Mouse (Mus musculus): Measurements from ENCODE around the gene Lig1. TPM values are rescaled to one million over a fixed set of nuclear protein-coding genes. Genes with fewer than 3 reads are reported as not detected.
"Not testable (repeated sequence)": the region's sequence is repeated elsewhere in the genome, so short reads cannot be mapped to it uniquely, and the experiment has no call there.

Gene Lig1
- polyA plus RNA-seq, 1 experiment from 2014 or later = 110 TPM

GRCm38 (mm10) chr7:13278308-13278891 is 1.3 kb downstream of the Lig1 start, which contains the start of gene Zswim9:
Gene Zswim9 (minus strand): TSS chr7:13278721.
- Histone ChIP-seq H3K4me1 (replicated peaks; ENCODE audit: control insufficient read depth, insufficient read depth, low read length) (0 out of 2 replicates have a peak, but pooled peaks cover 4% of the 10 kb centered on the region), H3K4me3 (ENCODE audit: low read depth, low read length) (peak within 1 kb of the TSS; percentile 49), H3K4me2 (ENCODE audit: low read length) (peak within 1 kb of the TSS; percentile 73), H3K27me3 (replicated peaks; ENCODE audit: control insufficient read depth, insufficient read depth, low read length) (no peaks in the 10 kb centered on the region), H3K9ac (ENCODE audit: low read length) (peak within 1 kb of the TSS; percentile 72), H3K9me3 (ENCODE audit: control insufficient read depth, low read length) (no peaks in the 10 kb centered on the region), H3K36me3 (ENCODE audit: control insufficient read depth, insufficient read depth, low read length) (peaks cover 49% of the 10 kb centered on the region), H3K27ac (ENCODE audit: low read depth) (peak within 1 kb of the TSS; percentile 68)
- ATAC-seq (replicated peaks; ENCODE audit: low FRiP score, low TSS enrichment, low read depth) = peak; percentile 99
- DNase-seq (ENCODE audit: low spot score) = peak; percentile 97
- WGBS = under 1% methylated on average over 39 of the region's 39 CpGs

DNA sequence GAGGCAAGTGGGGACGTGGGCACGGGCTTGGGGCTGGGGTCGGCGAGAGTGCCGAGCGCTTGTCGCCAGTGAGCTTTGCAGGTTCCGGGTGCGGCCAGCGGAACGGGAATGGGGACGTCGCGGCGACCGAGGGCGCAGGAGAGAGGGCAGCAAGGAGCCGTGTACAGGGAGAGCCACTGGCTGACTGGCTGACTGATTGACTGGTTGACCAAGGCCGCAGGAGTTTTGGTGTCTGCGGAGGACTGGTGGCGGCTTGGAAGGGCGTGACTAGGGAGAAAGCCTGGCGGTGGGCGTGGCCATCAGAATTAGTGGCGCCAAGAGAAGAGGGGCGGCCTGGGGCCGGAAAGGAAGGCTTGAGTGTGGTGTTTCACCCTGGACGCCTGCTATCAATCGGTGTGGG is 1.9 kb downstream of the Lig1 start:
- not testable (repeated sequence) for H3K27me3 ChIP-seq (replicated peaks; ENCODE audit: control insufficient read depth, insufficient read depth, low read length); DNase-seq (ENCODE audit: low spot score); H3K9me3 ChIP-seq (ENCODE audit: control insufficient read depth, low read length); H3K4me1 ChIP-seq (replicated peaks; ENCODE audit: control insufficient read depth, insufficient read depth, low read length); H3K4me2 ChIP-seq (ENCODE audit: low read length)
- Histone ChIP-seq H3K36me3 (ENCODE audit: control insufficient read depth, insufficient read depth, low read length) (peaks cover 52% of the 10 kb centered on the region), H3K9ac (ENCODE audit: low read length) (peak overlapping the region; percentile 38), H3K27ac (ENCODE audit: low read depth) (peak overlapping the region; percentile 68; the same call in 1 of the 2 replicates), H3K4me3 (ENCODE audit: low read depth, low read length) (peak overlapping the region; percentile 49)
- peak; percentile 65 for ATAC-seq (replicated peaks; ENCODE audit: low FRiP score, low TSS enrichment, low read depth)
- WGBS = under 1% methylated on average over 13 of the region's 29 CpGs

DNA sequence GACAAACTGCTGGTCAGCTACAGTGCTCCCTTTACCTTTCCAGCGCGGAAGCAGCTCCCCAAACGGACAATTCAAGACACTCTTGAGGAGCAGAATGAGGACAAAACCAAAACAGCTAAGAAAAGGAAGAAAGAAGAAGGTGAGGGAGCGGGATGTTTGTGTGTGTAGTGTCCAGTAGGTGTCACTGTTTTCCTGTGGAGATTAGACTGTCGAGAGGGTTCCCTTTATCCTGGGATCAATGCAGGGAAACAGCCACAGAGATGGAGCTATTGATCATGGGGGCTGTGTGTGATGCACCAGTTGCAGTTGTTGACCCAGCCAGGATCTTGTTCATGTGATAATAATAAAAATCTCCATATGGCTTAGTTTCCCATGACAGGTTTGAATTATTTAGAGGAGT is 11.5 kb downstream of the Lig1 start:
- Histone ChIP-seq H3K4me2 (ENCODE audit: low read length) (no peak overlapping the region), H3K9ac (ENCODE audit: low read length) (no peak overlapping the region), H3K27me3 (replicated peaks; ENCODE audit: control insufficient read depth, insufficient read depth, low read length) (no peaks in the 10 kb centered on the region), H3K36me3 (ENCODE audit: control insufficient read depth, insufficient read depth, low read length) (peaks cover 91% of the 10 kb centered on the region), H3K4me1 (replicated peaks; ENCODE audit: control insufficient read depth, insufficient read depth, low read length) (no peaks in the 10 kb centered on the region), H3K27ac (ENCODE audit: low read depth) (no peak overlapping the region), H3K4me3 (ENCODE audit: low read depth, low read length) (no peak overlapping the region), H3K9me3 (ENCODE audit: control insufficient read depth, low read length) (no peaks in the 10 kb centered on the region)
- DNase-seq (ENCODE audit: low spot score) (no peak), ATAC-seq (replicated peaks; ENCODE audit: low FRiP score, low TSS enrichment, low read depth) (no peak)
- WGBS = 45% methylated on average over 5 of the region's 5 CpGs

- Histone ChIP-seq H3K4me1 (replicated peaks; ENCODE audit: control insufficient read depth, insufficient read depth, low read length) (no peaks in the 10 kb centered on the region), H3K36me3 (ENCODE audit: control insufficient read depth, insufficient read depth, low read length) (peaks cover 91% of the 10 kb centered on the region), H3K27ac (ENCODE audit: low read depth) (no peak overlapping the region), H3K4me3 (ENCODE audit: low read depth, low read length) (no peak overlapping the region), H3K4me2 (ENCODE audit: low read length) (no peak overlapping the region), H3K27me3 (replicated peaks; ENCODE audit: control insufficient read depth, insufficient read depth, low read length) (no peaks in the 10 kb centered on the region), H3K9me3 (ENCODE audit: control insufficient read depth, low read length) (no peaks in the 10 kb centered on the region), H3K9ac (ENCODE audit: low read length) (no peak overlapping the region)
- DNase-seq (ENCODE audit: low spot score) (no peak), ATAC-seq (replicated peaks; ENCODE audit: low FRiP score, low TSS enrichment, low read depth) (no peak)
- 100% methylated on average over 1 of the region's 1 CpGs for WGBS
Measured at GRCm38 (mm10) chr7:13290041-13290675, 13.1 kb downstream of the Lig1 start.

- Histone ChIP-seq H3K36me3 (ENCODE audit: control insufficient read depth, insufficient read depth, low read length) (peaks cover 91% of the 10 kb centered on the region), H3K4me3 (ENCODE audit: low read depth, low read length) (no peak overlapping the region), H3K9ac (ENCODE audit: low read length) (no peak overlapping the region), H3K4me2 (ENCODE audit: low read length) (no peak overlapping the region), H3K4me1 (replicated peaks; ENCODE audit: control insufficient read depth, insufficient read depth, low read length) (no peaks in the 10 kb centered on the region), H3K27ac (ENCODE audit: low read depth) (no peak overlapping the region), H3K9me3 (ENCODE audit: control insufficient read depth, low read length) (no peaks in the 10 kb centered on the region), H3K27me3 (replicated peaks; ENCODE audit: control insufficient read depth, insufficient read depth, low read length) (no peaks in the 10 kb centered on the region)
- no peak for DNase-seq (ENCODE audit: low spot score)
- WGBS = 89% methylated on average over 2 of the region's 2 CpGs
- no peak for ATAC-seq (replicated peaks; ENCODE audit: low FRiP score, low TSS enrichment, low read depth)
Measured at GRCm38 (mm10) chr7:13291370-13291769, 14.3 kb downstream of the Lig1 start.

GRCm38 (mm10) chr7:13293878-13294855 is 17.1 kb downstream of the Lig1 start:
- WGBS = 90% methylated on average over 11 of the region's 11 CpGs
- Histone ChIP-seq H3K4me3 (ENCODE audit: low read depth, low read length) (no peak overlapping the region), H3K4me1 (replicated peaks; ENCODE audit: control insufficient read depth, insufficient read depth, low read length) (no peaks in the 10 kb centered on the region), H3K9me3 (ENCODE audit: control insufficient read depth, low read length) (no peaks in the 10 kb centered on the region), H3K36me3 (ENCODE audit: control insufficient read depth, insufficient read depth, low read length) (peaks cover 96% of the 10 kb centered on the region), H3K4me2 (ENCODE audit: low read length) (no peak overlapping the region), H3K27ac (ENCODE audit: low read depth) (no peak overlapping the region), H3K27me3 (replicated peaks; ENCODE audit: control insufficient read depth, insufficient read depth, low read length) (no peaks in the 10 kb centered on the region), H3K9ac (ENCODE audit: low read length) (no peak overlapping the region)
- ATAC-seq (replicated peaks; ENCODE audit: low FRiP score, low TSS enrichment, low read depth) = no peak
- no peak for DNase-seq (ENCODE audit: low spot score)

- Histone ChIP-seq H3K9me3 (ENCODE audit: control insufficient read depth, low read length) (no peaks in the 10 kb centered on the region), H3K4me3 (ENCODE audit: low read depth, low read length) (no peak overlapping the region), H3K9ac (ENCODE audit: low read length) (no peak overlapping the region), H3K4me2 (ENCODE audit: low read length) (no peak overlapping the region), H3K4me1 (replicated peaks; ENCODE audit: control insufficient read depth, insufficient read depth, low read length) (no peaks in the 10 kb centered on the region), H3K36me3 (ENCODE audit: control insufficient read depth, insufficient read depth, low read length) (peaks cover 98% of the 10 kb centered on the region), H3K27ac (ENCODE audit: low read depth) (no peak overlapping the region), H3K27me3 (replicated peaks; ENCODE audit: control insufficient read depth, insufficient read depth, low read length) (no peaks in the 10 kb centered on the region)
- DNase-seq (ENCODE audit: low spot score) (no peak), ATAC-seq (replicated peaks; ENCODE audit: low FRiP score, low TSS enrichment, low read depth) (no peak)
- WGBS = 97% methylated on average over 7 of the region's 7 CpGs
Measured at GRCm38 (mm10) chr7:13295256-13295655, 18.2 kb downstream of the Lig1 start.

DNA sequence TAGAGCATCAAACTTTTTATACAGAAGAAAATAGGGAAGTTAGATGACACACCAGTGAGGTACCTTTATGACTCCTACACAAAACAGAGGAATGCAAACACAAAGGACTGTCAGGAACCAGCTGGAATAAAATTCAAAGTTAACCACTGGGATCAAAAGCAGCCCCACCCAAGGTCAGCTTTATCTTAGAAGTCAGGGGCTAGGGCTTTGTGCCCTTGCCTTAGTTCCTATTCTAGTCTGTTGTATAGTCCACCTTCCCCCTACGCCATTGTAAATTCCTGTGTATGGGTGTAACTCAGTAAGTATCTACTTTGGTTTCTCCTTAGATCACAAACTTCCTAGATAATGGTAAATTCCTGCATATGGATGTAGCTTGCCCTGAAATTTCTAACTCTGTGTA is 20.6 kb downstream of the Lig1 start:
- Histone ChIP-seq H3K4me1 (replicated peaks; ENCODE audit: control insufficient read depth, insufficient read depth, low read length) (no peaks in the 10 kb centered on the region), H3K9ac (ENCODE audit: low read length) (no peak overlapping the region), H3K27me3 (replicated peaks; ENCODE audit: control insufficient read depth, insufficient read depth, low read length) (no peaks in the 10 kb centered on the region), H3K4me3 (ENCODE audit: low read depth, low read length) (no peak overlapping the region), H3K36me3 (ENCODE audit: control insufficient read depth, insufficient read depth, low read length) (peaks cover 98% of the 10 kb centered on the region), H3K4me2 (ENCODE audit: low read length) (no peak overlapping the region), H3K9me3 (ENCODE audit: control insufficient read depth, low read length) (no peaks in the 10 kb centered on the region), H3K27ac (ENCODE audit: low read depth) (no peak overlapping the region)
- no peak for ATAC-seq (replicated peaks; ENCODE audit: low FRiP score, low TSS enrichment, low read depth)
- 91% methylated on average over 1 of the region's 1 CpGs for WGBS
- DNase-seq (ENCODE audit: low spot score) = no peak
